5 mouse cellular contexts compared by ENCODE assay signal in genomic region chr5:143566804-143567203, GRCm38 (mm10). TPM values are rescaled to one million over a fixed set of nuclear protein-coding genes. Genes with fewer than 3 reads are reported as not detected.
DNase-seq lines count a peak whose midpoint lies in the region; ATAC-seq and TF ChIP-seq lines count a peak whose summit lies in the region.
"Not testable (repeated sequence)": the region's sequence is repeated elsewhere in the genome, so short reads cannot be mapped to it uniquely, and the experiment has no call there.

No protein-coding gene starts in this region.

- not testable (repeated sequence) for H3K4me1 ChIP-seq in MEL (ENCODE audit: control insufficient read depth in 1 of 2, insufficient read depth in 2 of 2, low read length in 2 of 2); midbrain, embryonic 16.5 days (ENCODE audit: control insufficient read depth, insufficient read depth, low read length)
- H3K4me1 ChIP-seq in liver, embryonic 12.5 days, result peaks cover 32% of the 10 kb centered on the region
- peaks cover 18 to 23% of the 10 kb centered on the region in 2 experiments for H3K4me1 ChIP-seq in liver, embryonic 14.5 days (replicated peaks; ENCODE audit: control insufficient read depth in 2 of 2, insufficient read depth in 2 of 2, low read length in 1 of 2)
- peaks cover 17% of the 10 kb centered on the region for H3K4me1 ChIP-seq in liver, embryonic 16.5 days (ENCODE audit: control insufficient read depth, low read depth, low read length)

- WGBS in liver, embryonic 12.5 days (ENCODE audit: insufficient replicate concordance), result 66% methylated on average over 6 of the region's 6 CpGs
- whole genome bisulfite sequencing in liver, embryonic 14.5 days (ENCODE audit: insufficient replicate concordance), result 56% methylated on average over 6 of the region's 6 CpGs
- WGBS in liver, embryonic 16.5 days (ENCODE audit: insufficient replicate concordance), result 61% methylated on average over 6 of the region's 6 CpGs
- WGBS in midbrain, embryonic 16.5 days, result 91% methylated on average over 6 of the region's 6 CpGs

- peak overlapping the region; percentile 56; the same call in 1 of the 2 replicates for H3K4me2 ChIP-seq in liver, embryonic 12.5 days
- H3K4me2 ChIP-seq in liver, embryonic 14.5 days (ENCODE audit: low read depth), result peak overlapping the region; percentile 67; the same call in 1 of the 2 replicates
- not testable (repeated sequence) for H3K4me2 ChIP-seq in liver, embryonic 16.5 days (ENCODE audit: low read depth, low read length); midbrain, embryonic 16.5 days (ENCODE audit: low read length)

- not testable (repeated sequence) for H3K9me3 ChIP-seq in MEL (replicated peaks; ENCODE audit: insufficient read depth, low read length); liver, embryonic 12.5 days (replicated peaks); liver, embryonic 14.5 days (ENCODE audit: control insufficient read depth, low read length); liver, embryonic 16.5 days (replicated peaks; ENCODE audit: control insufficient read depth, low read length); midbrain, embryonic 16.5 days (replicated peaks; ENCODE audit: control insufficient read depth, low read length, poor library complexity, severe bottlenecking)

- H3K4me3 ChIP-seq in MEL (ENCODE audit: control insufficient read depth in 1 of 2, insufficient read depth in 1 of 2, low read depth in 2 of 2, low read length in 2 of 2); liver, embryonic 12.5 days; liver, embryonic 14.5 days (ENCODE audit: insufficient read depth in 1 of 2, low read depth in 2 of 2, low read length in 2 of 2); liver, embryonic 16.5 days (ENCODE audit: low read depth, low read length); midbrain, embryonic 16.5 days (ENCODE audit: low read depth, low read length): not testable (repeated sequence)

- TF ChIP-seq RAD21 in MEL (IDR thresholded peaks at IDR 0.05; ENCODE audit: low read depth, low read length), result not testable (repeated sequence)

- H3K27ac ChIP-seq in MEL (ENCODE audit: control insufficient read depth, low read depth, low read length), result peak overlapping the region; percentile 64
- H3K27ac ChIP-seq in liver, embryonic 12.5 days, result peak overlapping the region; percentile 99
- peak overlapping the region; percentile 99 for H3K27ac ChIP-seq in liver, embryonic 14.5 days
- peak overlapping the region; percentile 99 for H3K27ac ChIP-seq in liver, embryonic 16.5 days (ENCODE audit: low read length)
- not testable (repeated sequence) for H3K27ac ChIP-seq in midbrain, embryonic 16.5 days (ENCODE audit: low read length)

- H3K27me3 ChIP-seq in MEL (ENCODE audit: control insufficient read depth in 1 of 2, insufficient read depth in 2 of 2, low read length in 2 of 2); liver, embryonic 12.5 days (replicated peaks); liver, embryonic 14.5 days (ENCODE audit: control insufficient read depth, insufficient read depth, low read length); liver, embryonic 16.5 days (ENCODE audit: control insufficient read depth, insufficient read depth, low read depth, low read length); midbrain, embryonic 16.5 days (ENCODE audit: control insufficient read depth, insufficient read depth, low read depth, low read length): not testable (repeated sequence)

- H3K9ac ChIP-seq in MEL (ENCODE audit: control insufficient read depth, low read depth, low read length, poor library complexity, severe bottlenecking); liver, embryonic 12.5 days; liver, embryonic 14.5 days (replicated peaks); liver, embryonic 16.5 days (ENCODE audit: low read depth, low read length); midbrain, embryonic 16.5 days (ENCODE audit: low read depth, low read length): not testable (repeated sequence)

- not testable (repeated sequence) for H3K79me2 ChIP-seq in MEL (ENCODE audit: control insufficient read depth, insufficient read depth, low read length, poor library complexity)

- DNase-seq in MEL (ENCODE audit: low read depth, low spot score), result peak; percentile 34
- DNase-seq in liver, embryonic 14.5 days (ENCODE audit: low read depth in 3 of 3, low spot score in 3 of 3), result not testable (repeated sequence)

- H3K36me3 ChIP-seq in MEL (ENCODE audit: control insufficient read depth in 1 of 2, insufficient read depth in 2 of 2, low read length in 2 of 2), result peaks cover 0 to 10% of the 10 kb centered on the region in 2 experiments; a peak in 2 of 4 replicates
- peaks cover 19% of the 10 kb centered on the region for H3K36me3 ChIP-seq in liver, embryonic 12.5 days
- not testable (repeated sequence) for H3K36me3 ChIP-seq in liver, embryonic 14.5 days (replicated peaks; ENCODE audit: control insufficient read depth, insufficient read depth, low read depth); liver, embryonic 16.5 days (ENCODE audit: control insufficient read depth, insufficient read depth); midbrain, embryonic 16.5 days (ENCODE audit: control insufficient read depth, insufficient read depth, low read length)

- ATAC-seq in liver, embryonic 12.5 days; liver, embryonic 16.5 days (ENCODE audit: low read depth): not testable (repeated sequence)
- ATAC-seq in liver, embryonic 14.5 days (ENCODE audit: insufficient read depth), result peak; percentile 9; the same call in 1 of the 2 replicates
- 0 out of 2 replicates have a peak, but pooled peaks have one; percentile 36 for ATAC-seq in midbrain, embryonic 16.5 days

- not testable (repeated sequence) for TF ChIP-seq POLR2A in MEL (IDR thresholded peaks at IDR 0.05; ENCODE audit: control insufficient read depth in 1 of 2, insufficient read depth in 1 of 2, low read depth in 1 of 2, low read length in 2 of 2, poor library complexity in 1 of 2)

- not testable (repeated sequence) for TF ChIP-seq EP300 in MEL (IDR thresholded peaks at IDR 0.05; ENCODE audit: low read depth in 1 of 2, low read length in 2 of 2); liver, embryonic 14.5 days (IDR thresholded peaks at IDR 0.05; ENCODE audit: low read depth)

- not testable (repeated sequence) for TF ChIP-seq CTCF in MEL (IDR thresholded peaks at IDR 0.05 in 2 of 3, conservative IDR thresholded peaks at IDR 0.05 in 1 of 3; ENCODE audit: control insufficient read depth in 1 of 3, insufficient read depth in 1 of 3, low read depth in 2 of 3, low read length in 3 of 3, poor library complexity in 1 of 3, severe bottlenecking in 1 of 3); liver, embryonic 14.5 days (IDR thresholded peaks at IDR 0.05; ENCODE audit: low read depth)

TF ChIP-seq in MEL, 35 proteins besides CTCF, POLR2A, EP300 and RAD21:
- TF ChIP-seq ZNF384 (IDR thresholded peaks at IDR 0.05; ENCODE audit: low read depth, low read length) (peak; percentile 93), GATA1 (IDR thresholded peaks at IDR 0.05; ENCODE audit: low read depth, low read length) (0 out of 2 replicates have a peak, but pooled peaks have one; percentile 7), TCF12 (IDR thresholded peaks at IDR 0.05; ENCODE audit: low read depth, low read length) (peak; percentile 17; the same call in 1 of the 2 replicates)

RNA-seq across cellular contexts. Expression of gene Rac1, which starts 39.0 kb away (rescaled TPM):
- total RNA-seq in MEL (2012; rRNA removed), result 134 and 148 TPM in 2 replicates
- 100 to 1,000 TPM; 105 to 251 TPM for polyA plus RNA-seq in MEL (2012; ENCODE audit: insufficient read depth in 1 of 2, insufficient read length in 2 of 2, low read depth in 1 of 2, low replicate concordance in 2 of 2, missing spikeins in 1 of 2)
- 254 and 256 TPM in 2 replicates for polyA plus RNA-seq in liver, embryonic 12.5 days (2016; fragmentation: Nextera tagmentation; extraction: Ambion mirVana)
- 53.9 and 115 TPM in 2 replicates for polyA plus RNA-seq in liver, embryonic 14.5 days (2012; rRNA removed)
- polyA plus RNA-seq in liver, embryonic 14.5 days (2014; fragmentation: Nextera tagmentation; extraction: Ambion mirVana), result 146 and 161 TPM in 2 replicates
- 104 and 135 TPM in 2 replicates for polyA plus RNA-seq in liver, embryonic 16.5 days (2015; fragmentation: Nextera tagmentation; extraction: Ambion mirVana)
- polyA plus RNA-seq in midbrain, embryonic 16.5 days (2015; fragmentation: Nextera tagmentation; extraction: Ambion mirVana), result 378 and 409 TPM in 2 replicates

RNA-seq across cellular contexts. Expression of gene Cyth3, which starts 55.4 kb away (rescaled TPM):
- 32.8 and 41.1 TPM in 2 replicates for total RNA-seq in MEL (2012; rRNA removed)
- 10 to 100 TPM in 1 of 2 experiments, not detected in 1; 44.9 TPM for polyA plus RNA-seq in MEL (2012; ENCODE audit: insufficient read depth in 1 of 2, insufficient read length in 2 of 2, low read depth in 1 of 2, low replicate concordance in 2 of 2, missing spikeins in 1 of 2)
- polyA plus RNA-seq in liver, embryonic 12.5 days (2016; fragmentation: Nextera tagmentation; extraction: Ambion mirVana), result 46.0 and 47.7 TPM in 2 replicates
- 20.7 and 24.1 TPM in 2 replicates for polyA plus RNA-seq in liver, embryonic 14.5 days (2012; rRNA removed)
- polyA plus RNA-seq in liver, embryonic 14.5 days (2014; fragmentation: Nextera tagmentation; extraction: Ambion mirVana), result 28.1 and 33.5 TPM in 2 replicates
- 34.7 and 35.9 TPM in 2 replicates for polyA plus RNA-seq in liver, embryonic 16.5 days (2015; fragmentation: Nextera tagmentation; extraction: Ambion mirVana)
- polyA plus RNA-seq in midbrain, embryonic 16.5 days (2015; fragmentation: Nextera tagmentation; extraction: Ambion mirVana), result 40.2 and 40.7 TPM in 2 replicates
